Mouse (Mus musculus) embryonic facial prominence, embryonic 15.5 days (tissue): Measurements from ENCODE around the gene Spock1. TPM values are rescaled to one million over a fixed set of nuclear protein-coding genes. Genes with fewer than 3 reads are reported as not detected.

Experiments used
- ATAC-seq: fragments of 200-750 bp; cut with Nextera tagmentation; 2 replicates; pipeline ENCODE4 v1.8.0; 2017; ENCODE audit warnings: low read depth, moderate TSS enrichment; ENCODE audit not compliant: insufficient number of reproducible peaks, low FRiP score, low TSS enrichment
- H3K27ac ChIP-seq: fragments of 300-500 bp; sonication (generic); replicated peaks from 2 replicates; pipeline ENCODE4 v1.5.1; 2015; ENCODE audit warnings: mild to moderate bottlenecking, inconsistent platforms
- H3K27me3 ChIP-seq: fragments of 300-500 bp; sonication (generic); 2 replicates; pipeline ENCODE4 v1.6.1; 2015; ENCODE audit warnings: inconsistent platforms
- H3K36me3 ChIP-seq: fragments of 300-500 bp; sonication (generic); 2 replicates; pipeline ENCODE4 v1.6.1; 2015; ENCODE audit warnings: mild to moderate bottlenecking, inconsistent platforms
- H3K4me1 ChIP-seq: fragments of 300-500 bp; sonication (generic); 2 replicates; pipeline ENCODE4 v1.6.1; 2015; ENCODE audit warnings: inconsistent platforms
- H3K4me2 ChIP-seq: fragments of 300-500 bp; sonication (generic); replicated peaks from 2 replicates; pipeline ENCODE4 v1.6.1; 2015; ENCODE audit warnings: mild to moderate bottlenecking, inconsistent platforms
- H3K4me3 ChIP-seq: fragments of 300-500 bp; sonication (generic); replicated peaks from 2 replicates; pipeline ENCODE4 v1.5.1; 2015; ENCODE audit warnings: mild to moderate bottlenecking, inconsistent platforms
- H3K9ac ChIP-seq: fragments of 300-500 bp; sonication (generic); 2 replicates; pipeline ENCODE4 v1.6.1; 2015; ENCODE audit warnings: inconsistent platforms
- H3K9me3 ChIP-seq: fragments of 300-500 bp; sonication (generic); replicated peaks from 2 replicates; pipeline ENCODE4 v1.6.1; 2016; ENCODE audit warnings: inconsistent platforms
- WGBS: fragments of 180-500 bp; shearing (Covaris S2); methylation state at CpG from one replicate; pipeline ENCODE4 v1.1.7; 2015; 5-methylcytosine and 5-hydroxymethylcytosine counted together
- polyA plus RNA-seq: library from polyadenylated mRNA; unstranded; fragments of >200 nt; fragmentation: Nextera tagmentation; extraction: Ambion mirVana; gene quantifications from 2 replicates; pipeline ENCODE4 v1.2.1, GENCODE M21; 2015

Gene Spock1
- polyA plus RNA-seq, 1 experiment from 2014 or later, result 14.4 TPM

DNA sequence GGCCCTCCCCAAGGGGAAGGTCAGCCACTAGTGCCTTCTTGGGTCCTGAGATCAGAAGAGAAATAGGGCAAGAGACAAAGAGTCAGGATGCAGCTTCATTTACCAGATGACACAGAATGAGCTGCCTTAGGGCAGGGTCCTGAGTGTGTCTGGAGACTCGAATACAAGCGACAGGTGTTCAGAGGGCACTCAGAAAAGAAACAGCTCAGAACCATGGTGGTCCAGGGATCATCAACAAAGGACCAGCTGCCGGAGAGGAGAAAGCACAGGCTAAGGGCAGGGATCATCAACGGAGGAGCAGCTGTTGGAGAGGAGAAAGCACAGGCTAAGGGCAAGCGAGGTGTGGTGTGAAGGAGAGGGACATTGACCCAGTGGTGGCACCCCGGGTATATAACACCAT is 136.1 kb downstream of the Spock1 start:
- Histone ChIP-seq H3K27me3 (no peaks in the 10 kb centered on the region), H3K4me3 (no peak overlapping the region), H3K27ac (no peak overlapping the region), H3K9ac (no peak overlapping the region), H3K4me2 (no peak overlapping the region), H3K36me3 (no peaks in the 10 kb centered on the region), H3K9me3 (0 out of 2 replicates have a peak, but pooled peaks cover 3% of the 10 kb centered on the region), H3K4me1 (no peaks in the 10 kb centered on the region)
- no peak for ATAC-seq
- WGBS, result 76% methylated on average over 6 of the region's 6 CpGs

DNA sequence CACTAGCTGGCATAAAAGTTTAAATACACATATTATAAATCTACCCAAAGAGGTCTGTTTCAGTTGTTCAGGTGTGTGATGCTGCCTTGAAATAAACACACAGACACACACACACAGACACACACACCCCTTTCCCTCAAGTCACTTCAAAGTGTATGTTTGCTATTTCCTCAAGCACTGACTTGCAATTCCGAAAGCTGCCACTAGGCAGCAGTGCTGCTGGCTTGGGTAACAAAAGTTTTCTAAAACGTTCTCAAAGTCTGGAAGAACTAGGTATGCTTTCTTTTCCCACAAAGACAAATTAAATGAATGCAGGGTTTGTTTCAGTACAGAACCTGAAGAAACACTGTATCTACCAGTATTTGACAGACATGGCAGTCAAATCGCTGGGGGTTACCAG is 141.4 kb downstream of the Spock1 start:
- Histone ChIP-seq H3K4me2 (no peak overlapping the region), H3K4me1 (no peaks in the 10 kb centered on the region), H3K27ac (no peak overlapping the region), H3K9me3 (0 out of 2 replicates have a peak, but pooled peaks cover 3% of the 10 kb centered on the region), H3K27me3 (no peaks in the 10 kb centered on the region), H3K4me3 (no peak overlapping the region), H3K9ac (no peak overlapping the region), H3K36me3 (no peaks in the 10 kb centered on the region)
- ATAC-seq, result no peak
- WGBS, result 64% methylated on average over 3 of the region's 3 CpGs

GRCm38 (mm10) chr13:57761122-57761521 is 147.0 kb downstream of the Spock1 start:
- Histone ChIP-seq H3K36me3 (no peaks in the 10 kb centered on the region), H3K27ac (no peak overlapping the region), H3K4me1 (no peaks in the 10 kb centered on the region), H3K4me2 (no peak overlapping the region), H3K4me3 (no peak overlapping the region), H3K27me3 (no peaks in the 10 kb centered on the region), H3K9ac (no peak overlapping the region), H3K9me3 (no peaks in the 10 kb centered on the region)
- WGBS, result 85% methylated on average over 5 of the region's 5 CpGs
- no peak for ATAC-seq

DNA sequence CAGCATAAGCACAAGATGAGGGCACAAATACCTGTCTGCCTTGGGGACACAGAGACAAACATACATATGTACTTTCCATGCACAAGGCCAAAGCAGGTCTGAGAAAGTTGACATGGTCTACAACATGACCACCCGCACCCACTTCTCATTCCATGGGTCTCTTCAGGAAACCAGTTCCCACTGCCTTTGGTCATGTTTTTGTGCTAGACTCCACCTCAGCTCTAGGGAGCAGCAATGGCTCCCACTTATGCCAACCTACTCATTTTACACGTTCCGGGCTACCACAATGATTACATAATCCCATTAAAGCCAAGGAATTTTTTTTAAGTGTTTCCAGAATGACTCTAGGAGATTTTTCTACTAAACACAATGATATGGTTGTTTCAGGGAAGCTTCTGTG is 147.5 kb downstream of the Spock1 start:
- H3K27me3 ChIP-seq, result no peaks in the 10 kb centered on the region

DNA sequence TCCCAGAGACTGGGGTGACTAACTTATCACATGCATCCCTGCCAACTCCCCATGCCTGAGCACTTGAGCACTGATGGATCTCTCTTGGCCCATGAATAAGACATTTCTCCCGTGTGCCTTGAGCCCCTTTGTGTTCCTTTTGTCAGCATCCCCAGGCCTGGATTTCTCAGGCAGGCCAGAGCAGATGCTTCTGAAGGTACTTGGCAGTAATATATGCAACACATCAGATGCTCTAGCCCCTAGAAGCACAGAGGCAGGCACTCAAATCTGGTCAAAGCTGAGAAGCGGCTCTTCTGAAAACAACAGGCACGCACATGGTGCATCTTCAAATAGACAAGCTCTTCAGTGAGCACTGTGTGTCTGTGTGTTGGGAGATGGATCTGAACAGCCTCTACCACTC is 151.8 kb downstream of the Spock1 start:
- no peak for ATAC-seq
- Histone ChIP-seq H3K27me3 (no peaks in the 10 kb centered on the region), H3K4me3 (no peak overlapping the region), H3K9ac (no peak overlapping the region), H3K4me2 (no peak overlapping the region), H3K4me1 (no peaks in the 10 kb centered on the region), H3K9me3 (no peaks in the 10 kb centered on the region), H3K27ac (no peak overlapping the region), H3K36me3 (no peaks in the 10 kb centered on the region)
- 67% methylated on average over 3 of the region's 3 CpGs for WGBS

More for the DNA sequence above, 147.5 kb downstream of the Spock1 start:
- no peak overlapping the region for H3K4me2 ChIP-seq
- H3K9ac ChIP-seq, result no peak overlapping the region
- ATAC-seq, result no peak
- H3K9me3 ChIP-seq, result no peaks in the 10 kb centered on the region
- H3K4me3 ChIP-seq, result no peak overlapping the region
- H3K4me1 ChIP-seq, result no peaks in the 10 kb centered on the region
- WGBS, result 59% methylated on average over 3 of the region's 3 CpGs
- no peak overlapping the region for H3K27ac ChIP-seq
- no peaks in the 10 kb centered on the region for H3K36me3 ChIP-seq

DNA sequence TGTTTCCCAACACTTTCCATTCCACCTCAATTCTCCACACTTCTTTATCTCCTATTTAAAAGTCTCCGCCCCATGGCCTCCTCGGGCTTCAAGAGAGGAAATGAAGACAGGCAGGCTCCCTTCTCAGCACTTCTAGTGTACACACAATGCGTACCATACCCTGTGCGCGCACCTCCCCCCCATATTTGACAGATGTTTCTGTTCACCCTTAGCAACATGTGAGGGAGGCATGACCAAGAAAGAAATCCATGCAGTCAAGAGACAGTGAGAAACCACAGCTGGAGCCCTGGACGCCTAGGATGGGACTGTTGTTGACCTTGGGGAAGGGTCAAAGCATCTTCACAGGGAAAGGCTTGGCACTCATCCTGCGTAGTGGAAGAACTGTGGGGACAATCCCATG is 157.3 kb downstream of the Spock1 start:
- Histone ChIP-seq H3K4me1 (no peaks in the 10 kb centered on the region), H3K4me2 (no peak overlapping the region), H3K27ac (no peak overlapping the region), H3K4me3 (no peak overlapping the region), H3K9me3 (no peaks in the 10 kb centered on the region), H3K27me3 (no peaks in the 10 kb centered on the region), H3K36me3 (no peaks in the 10 kb centered on the region), H3K9ac (no peak overlapping the region)
- WGBS, result 52% methylated on average over 7 of the region's 7 CpGs
- no peak for ATAC-seq

DNA sequence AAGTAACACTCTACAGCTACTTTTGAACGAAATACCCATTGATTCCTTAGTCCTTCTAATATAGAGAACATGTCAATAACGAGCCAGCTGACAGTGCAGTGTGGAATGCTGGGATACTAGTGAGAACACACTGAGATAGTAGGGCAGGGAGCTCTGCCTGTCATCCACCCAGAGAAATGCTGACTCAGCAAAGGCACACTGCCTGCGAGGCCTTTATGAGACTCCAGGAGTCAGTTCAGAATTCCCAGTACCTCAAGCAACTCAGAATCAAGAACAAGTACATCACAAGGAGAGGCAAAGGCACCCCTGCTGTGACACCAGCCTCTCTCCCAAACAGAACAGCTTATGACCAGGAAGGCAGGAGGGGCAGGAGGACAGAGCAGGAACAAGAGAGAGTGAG is 163.5 kb downstream of the Spock1 start:
- Histone ChIP-seq H3K4me2 (no peak overlapping the region), H3K27ac (no peak overlapping the region), H3K9me3 (no peaks in the 10 kb centered on the region), H3K4me3 (no peak overlapping the region), H3K9ac (no peak overlapping the region), H3K27me3 (no peaks in the 10 kb centered on the region), H3K4me1 (peaks cover 12% of the 10 kb centered on the region), H3K36me3 (no peaks in the 10 kb centered on the region)
- 65% methylated on average over 3 of the region's 3 CpGs for WGBS
- no peak for ATAC-seq

DNA sequence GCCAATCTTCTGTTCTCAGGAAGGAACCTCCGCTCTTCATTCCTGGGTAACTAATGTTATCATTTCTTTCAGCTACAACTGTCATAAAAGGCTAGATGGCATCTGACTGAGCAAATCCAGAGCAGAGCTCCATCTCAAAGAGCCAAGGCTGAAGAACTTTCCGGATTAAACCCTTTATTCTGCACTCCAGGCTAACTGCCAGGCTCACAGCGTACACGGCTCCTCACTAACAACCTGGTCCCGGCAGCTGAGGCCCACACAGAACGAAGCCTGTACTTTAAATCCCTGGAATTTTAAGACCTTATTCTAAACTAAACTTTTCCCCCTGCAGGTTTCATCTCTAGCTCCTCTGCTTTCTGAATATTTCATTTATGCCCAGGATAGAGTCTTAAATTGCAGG is 166.9 kb downstream of the Spock1 start:
- Histone ChIP-seq H3K4me2 (no peak overlapping the region), H3K27me3 (no peaks in the 10 kb centered on the region), H3K4me3 (no peak overlapping the region), H3K27ac (no peak overlapping the region), H3K9ac (no peak overlapping the region), H3K4me1 (peaks cover 18% of the 10 kb centered on the region), H3K36me3 (no peaks in the 10 kb centered on the region), H3K9me3 (no peaks in the 10 kb centered on the region)
- 48% methylated on average over 6 of the region's 6 CpGs for WGBS
- ATAC-seq, result no peak

DNA sequence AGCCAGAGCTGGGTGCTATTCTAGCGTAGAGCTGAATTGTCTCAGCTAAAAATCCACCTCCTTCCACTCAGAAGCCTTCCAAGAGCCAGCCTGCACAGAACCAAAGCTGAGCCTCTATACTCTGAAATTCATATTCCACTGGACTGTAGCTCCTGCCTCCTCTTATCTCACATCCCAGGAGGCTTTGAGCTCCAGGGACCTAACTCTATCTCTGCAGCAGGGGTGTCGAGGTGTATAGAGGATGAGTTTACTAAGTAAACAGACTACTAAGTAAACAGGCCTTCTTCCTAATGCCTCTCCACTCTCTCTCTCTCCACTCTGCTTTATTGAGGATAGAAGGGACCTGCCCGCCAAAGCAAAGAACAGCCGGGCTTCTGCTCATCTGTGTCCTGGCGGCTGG is 167.7 kb downstream of the Spock1 start:
- 56% methylated on average over 5 of the region's 5 CpGs for WGBS
- Histone ChIP-seq H3K4me3 (no peak overlapping the region), H3K36me3 (no peaks in the 10 kb centered on the region), H3K27ac (no peak overlapping the region), H3K4me2 (no peak overlapping the region), H3K4me1 (peaks cover 18% of the 10 kb centered on the region), H3K9ac (no peak overlapping the region), H3K27me3 (no peaks in the 10 kb centered on the region), H3K9me3 (no peaks in the 10 kb centered on the region)
- ATAC-seq, result no peak

- WGBS, result 67% methylated on average over 7 of the region's 7 CpGs
- H3K27ac ChIP-seq, result no peak overlapping the region
- no peaks in the 10 kb centered on the region for H3K9me3 ChIP-seq
- no peaks in the 10 kb centered on the region for H3K36me3 ChIP-seq
- ATAC-seq, result no peak
- H3K27me3 ChIP-seq, result no peaks in the 10 kb centered on the region
- no peak overlapping the region for H3K9ac ChIP-seq
- 0 out of 2 replicates have a peak, but pooled peaks cover 6% of the 10 kb centered on the region for H3K4me1 ChIP-seq
- no peak overlapping the region for H3K4me3 ChIP-seq
- no peak overlapping the region for H3K4me2 ChIP-seq
Observed at GRCm38 (mm10) chr13:57736060-57736459, 172.1 kb downstream of the Spock1 start.

GRCm38 (mm10) chr13:57734549-57734948 is 173.6 kb downstream of the Spock1 start:
- Histone ChIP-seq H3K4me1 (0 out of 2 replicates have a peak, but pooled peaks cover 6% of the 10 kb centered on the region), H3K4me2 (no peak overlapping the region), H3K27me3 (no peaks in the 10 kb centered on the region), H3K4me3 (no peak overlapping the region), H3K36me3 (no peaks in the 10 kb centered on the region), H3K27ac (no peak overlapping the region), H3K9me3 (no peaks in the 10 kb centered on the region), H3K9ac (no peak overlapping the region)
- WGBS, result 84% methylated on average over 4 of the region's 4 CpGs
- no peak for ATAC-seq

- 82% methylated on average over 1 of the region's 1 CpGs for WGBS
- Histone ChIP-seq H3K4me3 (no peak overlapping the region), H3K4me1 (0 out of 2 replicates have a peak, but pooled peaks cover 6% of the 10 kb centered on the region), H3K27ac (no peak overlapping the region), H3K9me3 (no peaks in the 10 kb centered on the region), H3K36me3 (no peaks in the 10 kb centered on the region), H3K9ac (no peak overlapping the region), H3K27me3 (no peaks in the 10 kb centered on the region), H3K4me2 (no peak overlapping the region)
- no peak for ATAC-seq
Observed at GRCm38 (mm10) chr13:57733521-57733920, 174.6 kb downstream of the Spock1 start.
